Mouse (Mus musculus) adrenal gland, postnatal 14 days (tissue): ENCODE results near the gene Gsta2. TPM values are rescaled to one million over a fixed set of nuclear protein-coding genes. Genes with fewer than 3 reads are reported as not detected.
"Not testable (repeated sequence)": the region's sequence is repeated elsewhere in the genome, so short reads cannot be mapped to it uniquely, and the experiment has no call there.

Source experiments
- DNase-seq: peaks from one replicate; pipeline ENCODE4 v3.0.0; 2021; ENCODE audit warnings: mixed read lengths
- long read RNA-seq, 2 experiments: library from polyadenylated mRNA; stranded (forward); transcript quantifications; one replicate each; pipeline ENCODE4 v2.0.0; 2021
- total RNA-seq: library from RNA; stranded (reverse); gene quantifications from 2 replicates; pipeline ENCODE4 v1.2.3, GENCODE M21; 2021

The Gsta2 gene
- total RNA-seq = 3.3 TPM in 1 of 2 replicates, not detected in the other
- long read RNA-seq, experiment 1 = 0 reads
- long read RNA-seq, experiment 2, partial matches to known transcripts = 0 of 4 reads
- long read RNA-seq, experiment 2, other reads (novel, unspliced or antisense) = 0 of 4 reads

- no peak for DNase-seq
Observed at GRCm38 (mm10) chr9:78355611-78356010, at the start of gene Gsta2. Gene Gsta2, minus strand, starts transcription at chr9:78355788.

GRCm38 (mm10) chr9:78401596-78401995, 46.0 kb upstream of the Gsta2 start:
- DNase-seq = no peak

GRCm38 (mm10) chr9:78400570-78400969, 45.0 kb upstream of the Gsta2 start:
- no peak for DNase-seq

- DNase-seq = no peak
Observed at GRCm38 (mm10) chr9:78396517-78396916, 40.9 kb upstream of the Gsta2 start.

- peak; percentile 45 for DNase-seq
Observed at GRCm38 (mm10) chr9:78395630-78396351, 40.2 kb upstream of the Gsta2 start, which contains the start of gene Ddx43. Gene Ddx43, plus strand, starts transcription at chr9:78395777.

DNA sequence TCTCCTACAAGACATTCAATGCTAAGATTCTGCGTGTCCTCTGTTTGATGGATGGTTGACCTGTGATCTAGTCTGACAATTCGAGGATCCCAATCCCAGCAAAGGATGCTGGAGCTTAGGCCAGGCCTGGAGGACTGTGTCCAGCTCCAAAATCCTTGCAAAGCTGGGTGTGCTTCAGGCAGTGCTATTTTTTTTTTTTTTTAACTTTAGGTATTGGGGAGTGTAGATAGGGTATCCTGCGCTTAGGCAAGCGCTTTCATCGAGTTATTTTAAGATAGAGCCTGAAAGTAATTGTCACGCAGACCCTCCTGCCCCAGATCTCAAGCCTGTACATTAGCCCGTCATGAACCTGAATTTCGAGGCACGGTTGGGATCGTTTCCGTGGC, 39.6 kb upstream of the Gsta2 start:
- DNase-seq = no peak

- no peak for DNase-seq
Observed at GRCm38 (mm10) chr9:78394602-78395001, 39.0 kb upstream of the Gsta2 start.

GRCm38 (mm10) chr9:78393741-78394140, 38.2 kb upstream of the Gsta2 start:
- DNase-seq = no peak

- DNase-seq = no peak
Observed at GRCm38 (mm10) chr9:78389981-78390380, 34.4 kb upstream of the Gsta2 start.

DNA sequence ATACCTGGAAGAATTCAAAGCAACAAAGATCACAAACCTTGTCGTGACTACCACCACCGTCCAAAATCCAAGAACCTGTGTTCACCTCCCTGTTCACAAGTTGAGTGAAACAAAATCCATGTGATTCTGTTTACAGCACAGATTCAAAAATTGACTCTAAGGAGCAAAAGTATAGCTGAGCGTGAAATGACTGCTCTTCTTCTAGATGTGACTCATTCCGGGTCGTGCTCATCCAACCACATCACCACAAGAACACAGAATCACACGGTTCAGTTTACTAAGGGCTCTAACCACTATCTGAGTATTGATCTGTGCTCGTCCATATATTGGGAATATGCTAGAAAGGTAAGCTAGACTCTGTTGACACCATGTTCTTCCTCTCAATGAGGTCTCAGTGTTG, 31.4 kb upstream of the Gsta2 start:
- DNase-seq = no peak

- DNase-seq = peak; percentile 32
Observed at GRCm38 (mm10) chr9:78385893-78386292, 30.3 kb upstream of the Gsta2 start.

GRCm38 (mm10) chr9:78378113-78378785, 22.7 kb upstream of the Gsta2 start, which contains the start of gene Ooep:
Gene Ooep, minus strand, starts transcription at chr9:78378725.
- peak; percentile 34 for DNase-seq

DNA sequence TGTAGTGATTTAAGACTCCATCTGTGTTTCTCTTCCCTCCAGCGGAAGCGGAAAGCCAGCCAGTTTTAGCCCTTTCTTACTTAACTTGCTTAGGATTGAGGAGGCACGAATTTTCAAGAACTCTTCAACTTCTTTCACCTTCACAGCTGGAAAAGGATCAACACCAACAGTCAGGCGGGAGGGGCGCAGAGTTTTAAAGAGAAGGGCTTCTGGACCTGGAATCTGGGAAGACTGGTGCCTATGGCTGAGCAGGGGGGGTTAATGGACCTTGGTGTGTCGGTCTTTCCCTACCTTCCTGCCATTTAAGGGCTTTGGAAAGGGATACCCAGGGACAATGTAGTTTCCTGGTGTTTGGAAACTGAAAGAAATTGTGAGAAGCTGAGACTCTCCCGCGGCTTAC, 22.0 kb upstream of the Gsta2 start:
- no peak for DNase-seq

- no peak for DNase-seq
Observed at GRCm38 (mm10) chr9:78375486-78375885, 19.9 kb upstream of the Gsta2 start.

GRCm38 (mm10) chr9:78374885-78375389, 19.3 kb upstream of the Gsta2 start:
- DNase-seq = no peak

DNA sequence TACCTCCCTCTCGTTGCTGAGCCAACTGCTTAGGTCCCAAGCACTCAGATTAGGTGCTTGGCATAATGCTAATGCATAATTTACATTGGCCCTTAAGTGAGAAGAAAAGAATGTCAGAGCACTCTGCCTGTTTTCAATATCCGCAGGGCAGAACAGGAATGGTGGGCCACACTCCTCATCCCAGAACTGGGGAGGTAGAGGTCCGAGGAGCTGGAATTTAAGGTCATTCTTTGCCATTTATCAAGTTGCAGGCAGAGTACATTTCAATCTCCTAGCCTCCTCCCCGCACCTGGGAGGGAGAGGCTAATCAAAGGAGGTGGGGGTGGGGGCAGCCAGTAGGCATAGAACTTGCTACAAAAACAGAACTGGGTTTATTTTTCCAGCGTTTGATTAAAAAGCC, 18.8 kb upstream of the Gsta2 start:
- DNase-seq = no peak

GRCm38 (mm10) chr9:78372827-78373504, 17.4 kb upstream of the Gsta2 start:
- no peak for DNase-seq

DNA sequence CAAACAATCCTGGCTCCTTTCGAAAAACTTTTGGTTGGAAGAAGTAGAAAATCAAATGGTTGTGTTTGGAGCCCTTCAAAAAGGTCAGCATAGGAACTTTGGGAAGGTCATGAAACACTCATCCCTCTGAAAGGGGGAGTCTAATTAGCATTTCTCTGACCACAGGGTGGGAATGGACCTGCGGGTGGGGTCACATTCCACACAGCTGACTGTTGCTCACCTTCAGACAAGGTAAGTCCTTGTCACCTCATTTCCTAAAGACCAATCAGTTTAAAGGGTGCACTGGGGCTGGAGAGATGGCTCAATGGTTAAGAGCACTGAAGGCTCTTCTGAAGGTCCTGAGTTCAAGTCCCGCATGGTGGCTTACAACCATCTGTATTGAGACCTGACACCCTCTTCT, 15.9 kb upstream of the Gsta2 start:
- no peak for DNase-seq

DNA sequence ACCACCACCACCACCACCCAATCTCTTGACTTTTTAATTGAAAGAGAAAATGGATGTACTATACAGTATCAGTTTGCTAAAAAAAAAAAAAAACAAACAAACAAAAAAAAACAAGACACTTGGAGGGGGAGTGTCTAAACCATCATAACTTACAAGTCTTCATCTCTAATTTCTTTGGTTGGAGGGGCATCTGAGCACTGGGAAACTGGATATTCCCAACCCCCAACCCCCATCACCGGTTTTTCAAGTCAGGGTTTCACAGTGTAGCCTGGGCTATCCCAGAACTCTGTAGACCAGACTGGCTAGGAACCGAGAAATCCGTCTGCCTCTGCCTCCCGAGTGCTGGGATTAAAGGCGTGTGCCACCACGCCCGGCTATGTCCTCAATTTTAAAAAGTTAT, 14.2 kb upstream of the Gsta2 start:
- DNase-seq = no peak

GRCm38 (mm10) chr9:78369349-78369748, 13.8 kb upstream of the Gsta2 start:
- no peak for DNase-seq

- no peak for DNase-seq
Observed at GRCm38 (mm10) chr9:78368671-78369293, 13.2 kb upstream of the Gsta2 start.

GRCm38 (mm10) chr9:78367959-78368358, 12.4 kb upstream of the Gsta2 start, which contains the start of gene Dppa5a:
Gene Dppa5a, minus strand, starts transcription at chr9:78368177.
- DNase-seq = not testable (repeated sequence)
